Mouse (Mus musculus) thymus, adult 18-20 months (tissue): Measurements from ENCODE around the gene Pfkfb4.

Source experiments
- DNase-seq, 2 experiments: peaks; one replicate each; pipeline ENCODE4 v3.0.0; 2022; ENCODE audit warnings: mixed read lengths in 2 of 2

The Pfkfb4 gene

DNA sequence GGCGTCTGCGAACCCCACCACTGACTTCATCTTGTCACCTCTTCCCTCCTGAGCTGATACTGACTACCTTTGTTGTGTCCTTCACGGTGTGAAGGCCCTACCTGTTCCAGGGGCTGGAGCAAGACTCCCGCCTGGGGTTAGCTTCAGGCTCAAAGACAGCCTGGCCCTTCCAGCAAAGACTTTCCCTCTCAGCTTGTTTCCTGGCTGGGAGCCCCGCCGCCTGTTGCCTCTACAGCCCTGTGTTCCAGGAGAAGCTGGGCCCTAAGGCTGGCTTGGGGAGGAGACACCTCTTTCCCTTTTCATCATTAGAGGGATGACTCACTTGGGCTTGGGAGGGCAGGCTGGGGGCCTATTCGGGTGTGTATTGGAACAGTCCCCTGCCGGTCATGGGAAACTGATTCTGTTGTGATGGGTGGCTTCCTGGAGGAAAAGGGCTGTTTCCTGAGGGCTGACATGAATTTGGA lies 47.4 kb downstream of the Pfkfb4 start:
- DNase-seq, result no peak

DNA sequence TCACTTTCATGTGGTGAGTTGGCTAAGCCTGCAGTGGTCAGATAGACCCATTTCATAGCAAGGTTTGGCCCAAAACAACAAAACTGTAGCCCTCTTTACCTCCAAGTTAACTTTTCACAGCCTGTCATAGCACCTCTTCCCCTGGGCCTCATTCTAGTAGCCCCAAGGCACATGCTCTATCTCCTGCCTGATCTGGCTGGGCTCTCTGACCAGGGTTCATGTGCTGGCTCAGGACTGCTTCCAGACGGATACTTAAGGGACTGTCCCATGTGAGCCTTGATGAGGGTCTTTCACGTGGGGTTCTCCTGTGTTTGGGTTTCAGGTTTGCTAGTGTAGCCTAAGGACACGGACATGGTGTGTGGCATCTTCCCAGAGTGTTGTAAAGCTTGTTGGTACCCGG lies 48.1 kb downstream of the Pfkfb4 start:
- no peak for DNase-seq

DNA sequence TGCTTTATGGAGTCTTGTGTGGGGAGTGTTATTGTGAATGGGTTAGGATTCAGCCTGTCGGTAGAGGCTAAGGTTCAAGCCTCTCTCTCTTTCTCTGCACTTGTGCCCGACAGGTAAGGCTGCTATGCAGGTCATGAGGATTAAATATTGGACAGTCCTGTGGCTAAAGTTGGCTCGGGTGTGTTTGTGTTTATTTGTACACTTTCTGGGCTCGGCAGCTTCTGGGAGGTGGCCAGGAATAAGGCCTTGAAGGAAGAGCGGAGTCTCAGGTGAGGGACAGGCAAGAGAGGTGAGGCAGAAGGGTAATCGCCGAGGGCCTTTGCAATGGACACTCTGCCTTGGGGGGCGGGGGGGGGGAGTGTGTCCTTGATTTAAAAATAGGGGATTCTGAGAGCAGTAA lies 48.6 kb downstream of the Pfkfb4 start:
- no peak for DNase-seq

DNA sequence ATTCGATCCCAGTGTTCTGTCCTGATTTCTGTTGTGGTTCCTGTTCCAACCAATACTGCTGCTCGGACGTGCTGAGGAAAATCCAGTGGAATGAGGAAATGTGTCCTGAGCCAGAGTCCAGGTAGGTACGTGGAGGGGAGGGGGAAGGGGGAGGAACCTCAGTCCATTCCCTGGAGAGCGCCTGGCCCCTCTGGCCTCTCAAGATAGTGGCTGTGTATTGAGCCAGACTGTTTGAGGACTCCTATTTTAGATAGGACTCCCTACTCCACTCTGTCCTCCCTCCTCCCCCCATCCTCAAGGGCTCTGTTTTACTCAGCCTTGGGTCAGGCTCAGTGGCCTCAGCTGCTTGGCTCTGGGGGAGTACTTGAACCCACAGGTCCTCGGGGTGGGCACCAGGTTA lies 49.3 kb downstream of the Pfkfb4 start:
- no peak for DNase-seq

DNA sequence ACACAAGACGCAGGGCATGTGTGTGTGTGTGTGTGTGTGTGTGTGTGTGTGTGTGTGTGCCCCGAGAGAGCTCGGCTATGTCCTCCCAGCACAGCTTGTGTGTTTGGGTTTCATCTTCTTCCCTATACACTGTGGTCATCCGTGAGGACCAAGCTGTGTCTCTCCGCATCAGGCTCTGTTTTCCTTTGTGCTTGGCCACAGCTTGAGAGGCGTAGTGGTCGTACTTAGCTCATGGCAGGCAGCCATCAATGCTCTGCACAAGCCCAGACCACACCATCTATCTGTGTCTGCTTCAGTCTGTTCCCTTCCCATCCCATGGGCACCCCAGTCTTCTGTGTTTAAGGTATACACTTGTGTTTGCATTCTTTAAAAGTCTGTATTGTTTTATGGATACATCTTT lies 49.8 kb downstream of the Pfkfb4 start:
- no peak for DNase-seq

DNA sequence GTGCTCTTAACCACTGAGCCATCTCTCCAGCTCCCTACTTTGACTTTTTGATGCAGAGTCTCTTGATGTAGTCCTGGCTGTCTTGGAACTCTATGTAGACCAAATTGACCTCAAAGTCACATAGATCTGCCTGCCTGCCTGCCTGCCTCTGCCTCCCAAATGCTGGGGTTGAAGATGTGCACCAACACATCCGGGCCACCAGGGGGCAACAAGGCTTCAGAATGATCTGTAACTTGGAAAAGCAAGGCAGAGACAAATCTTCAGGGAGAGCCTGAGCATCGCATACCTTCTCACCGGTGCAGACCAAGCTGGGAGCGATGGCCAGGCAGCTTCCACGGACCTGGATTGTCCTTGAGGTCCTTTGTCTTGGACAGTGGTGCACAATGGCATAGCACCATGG lies 54.7 kb downstream of the Pfkfb4 start:
- DNase-seq, result peak; percentile 62 to 70

DNA sequence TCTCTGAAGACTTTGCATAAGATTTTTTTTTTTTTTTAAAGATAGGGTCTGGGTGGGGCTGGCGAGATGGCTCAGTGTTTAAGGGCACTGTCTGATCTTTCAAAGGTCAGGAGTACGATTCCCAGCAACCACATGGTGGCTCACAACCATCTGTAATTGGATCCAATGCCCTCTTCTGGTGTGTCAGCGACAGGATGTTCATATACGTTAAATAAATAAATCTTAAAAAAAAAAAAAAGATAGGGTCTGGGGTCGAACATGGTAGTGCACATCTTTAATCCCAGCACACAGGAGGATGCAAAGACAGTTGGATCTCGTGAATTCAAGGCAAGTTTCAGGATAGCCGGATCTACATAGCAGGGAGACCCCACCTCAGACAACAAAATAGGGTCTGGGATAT lies 57.7 kb downstream of the Pfkfb4 start:
- DNase-seq, result no peak

DNA sequence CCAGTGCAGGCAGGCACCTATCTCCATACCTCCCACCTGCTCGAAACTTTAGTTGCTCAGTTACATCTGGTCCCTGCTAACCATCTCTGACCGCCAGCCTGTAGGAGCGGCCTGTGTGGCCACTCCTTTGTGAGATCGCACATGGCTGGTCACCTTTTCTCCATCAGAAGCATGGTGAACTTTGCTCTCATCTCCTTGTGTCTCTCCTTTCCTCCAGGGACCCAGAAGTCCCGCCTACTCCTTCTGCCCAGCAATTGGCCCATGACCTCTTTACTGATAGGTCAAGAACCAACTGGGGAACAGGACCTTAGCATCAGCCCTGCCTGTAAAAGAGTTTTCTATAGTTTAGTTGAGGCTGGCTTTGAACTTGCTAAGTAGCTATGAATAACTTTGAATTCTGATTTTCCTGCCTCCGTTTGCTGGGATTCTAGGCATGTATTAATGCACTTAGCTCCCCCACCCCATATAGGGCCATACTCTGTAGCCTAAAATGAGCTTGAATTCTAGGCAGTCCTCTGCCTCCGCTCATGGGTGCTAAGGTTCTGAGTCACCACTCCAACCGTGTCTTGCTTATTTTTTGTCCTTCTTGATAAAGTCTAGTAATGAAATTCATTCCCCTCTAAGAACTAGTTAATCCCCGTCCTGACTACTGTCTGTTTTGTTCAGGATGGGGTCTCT lies 58.6 kb downstream of the Pfkfb4 start:
- DNase-seq, result no peak

DNA sequence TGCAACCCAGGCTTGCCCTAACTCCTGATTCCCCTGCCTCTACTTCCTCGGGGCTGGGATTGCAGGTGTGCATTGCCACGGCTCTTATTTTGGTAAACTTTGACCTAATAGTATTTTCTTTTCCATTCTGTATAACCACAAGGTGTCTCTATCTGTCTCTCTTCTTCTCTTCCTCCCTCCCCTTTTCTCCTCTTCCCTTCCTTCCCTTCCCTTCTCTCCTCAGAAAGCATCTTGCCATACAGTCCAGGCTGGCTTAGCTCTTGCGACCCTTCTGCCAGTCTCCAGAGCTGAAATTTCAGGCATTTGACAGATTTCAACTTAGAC lies 59.1 kb downstream of the Pfkfb4 start:
- DNase-seq, result no peak

DNA sequence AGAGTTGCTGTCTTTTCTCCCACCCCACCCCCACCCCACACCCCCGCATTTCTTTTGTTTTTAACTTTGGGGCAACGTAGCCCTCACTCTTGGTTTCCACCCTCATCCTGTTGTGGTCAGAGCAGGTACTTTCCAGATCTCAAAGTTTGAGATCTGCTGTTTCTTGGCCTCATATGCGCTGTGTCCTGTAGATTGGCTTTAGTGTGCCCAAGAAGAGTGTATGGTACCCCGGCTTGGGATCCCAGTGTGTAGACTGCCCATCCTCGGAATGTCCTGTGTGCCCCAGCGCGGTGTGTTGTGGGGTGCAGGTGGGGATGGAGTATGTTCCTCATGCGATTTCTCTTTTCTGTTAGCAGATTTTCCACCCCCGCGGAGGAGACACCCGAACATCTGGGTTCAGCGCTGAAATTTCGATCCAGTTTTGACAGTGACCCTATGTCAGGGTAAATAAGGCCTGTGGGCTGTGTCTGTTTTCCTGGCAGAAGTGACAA lies 59.5 kb downstream of the Pfkfb4 start:
- DNase-seq, result peak in 1 of 2 experiments; percentile 44

DNA sequence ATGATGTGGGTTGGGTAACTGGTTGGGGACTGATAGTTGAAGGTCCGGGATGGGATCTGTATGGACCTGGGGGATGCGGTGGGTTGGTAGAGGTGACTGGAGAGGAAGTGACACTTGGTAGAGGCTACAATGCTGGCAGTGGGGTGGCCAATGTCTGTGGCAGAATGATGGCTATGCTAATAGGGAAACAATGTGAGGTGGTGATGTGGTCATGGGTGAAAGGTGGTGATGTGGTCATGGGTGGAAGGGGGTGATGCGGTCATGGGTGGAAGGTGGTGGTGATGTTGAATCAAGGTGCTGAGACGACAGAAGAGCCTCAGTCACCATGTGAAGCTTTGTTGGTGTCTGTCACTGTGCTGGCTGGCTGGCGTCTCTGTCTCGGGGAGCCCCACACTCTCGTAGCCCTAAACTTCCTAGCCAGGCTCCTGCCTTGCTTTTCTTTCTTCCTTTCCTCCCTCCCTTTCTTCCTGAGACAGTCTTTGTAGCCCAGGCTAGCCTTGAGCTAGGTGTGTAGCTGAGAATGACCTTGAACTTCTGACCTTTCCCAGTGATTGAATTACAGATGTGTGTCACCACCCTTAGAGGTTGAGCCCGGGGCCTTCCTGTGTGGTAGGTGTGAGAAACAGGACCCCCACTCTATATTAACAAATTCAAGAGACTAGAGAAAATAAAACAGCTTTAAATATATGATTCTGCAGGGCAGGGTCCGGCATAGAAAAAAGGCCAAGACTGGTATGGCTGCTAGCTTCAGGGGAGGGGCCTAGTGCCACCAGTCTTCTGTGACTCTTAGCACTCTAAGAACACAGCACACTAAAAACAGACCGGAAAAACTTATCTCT lies 60.3 kb downstream of the Pfkfb4 start:
- peak in 1 of 2 experiments; percentile 30 for DNase-seq

DNA sequence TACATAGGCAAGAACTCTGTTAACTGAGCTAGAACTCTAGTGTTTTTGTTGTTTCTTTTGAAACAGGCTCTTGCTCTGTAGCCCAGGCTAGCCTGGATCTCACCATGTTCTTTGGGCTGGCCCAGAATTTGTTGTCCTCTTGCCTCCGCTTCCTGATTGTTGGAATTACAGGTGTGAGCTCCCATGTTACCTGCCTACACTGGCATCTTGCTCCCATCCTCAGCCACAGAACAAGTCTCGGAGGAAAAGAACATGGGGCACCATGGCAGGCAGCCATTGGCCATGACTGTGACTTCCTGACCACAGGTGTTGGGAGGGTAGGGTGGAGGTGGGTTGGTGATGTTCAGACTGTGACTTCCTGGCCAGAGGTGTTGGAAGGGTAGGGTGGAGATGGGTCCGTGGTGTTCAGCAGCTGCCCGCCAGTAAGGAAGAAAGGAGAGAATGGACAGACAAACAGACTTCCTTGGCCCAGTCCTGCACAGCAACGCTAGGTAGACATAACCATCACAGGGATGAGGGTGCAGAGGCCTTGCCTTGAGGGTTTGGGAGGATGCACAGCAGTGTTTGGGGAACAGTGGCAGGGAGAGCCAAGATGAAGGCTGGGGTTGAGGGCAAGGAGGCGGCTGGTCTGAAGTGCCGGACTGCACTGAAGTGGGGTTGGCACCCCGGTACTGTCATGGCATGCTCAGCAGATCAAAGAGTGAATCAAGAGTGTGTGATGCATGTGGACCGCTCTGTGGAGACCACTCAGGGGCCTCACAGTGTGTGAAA lies 61.1 kb downstream of the Pfkfb4 start:
- peak in 1 of 2 experiments; percentile 50 for DNase-seq

DNA sequence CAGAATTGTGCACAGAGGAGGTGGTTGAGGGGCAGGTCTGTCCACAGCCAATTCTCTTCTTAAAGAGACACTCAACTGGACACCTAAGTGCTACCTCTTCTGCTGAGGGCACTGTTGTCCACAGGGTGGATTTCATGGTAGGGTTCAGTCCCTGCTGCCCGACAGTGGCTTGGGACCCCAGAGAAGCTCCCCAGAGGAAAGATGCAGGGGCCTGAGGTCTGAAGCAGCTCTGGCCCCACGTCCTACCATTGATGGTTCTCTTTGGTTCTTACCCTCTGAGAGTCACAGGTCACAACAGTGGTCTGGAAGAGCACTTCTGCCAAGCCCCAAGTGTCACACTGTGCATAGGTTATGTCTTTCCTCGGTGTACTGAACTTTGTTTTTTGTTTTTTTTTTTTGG lies 61.8 kb downstream of the Pfkfb4 start:
- no peak for DNase-seq

DNA sequence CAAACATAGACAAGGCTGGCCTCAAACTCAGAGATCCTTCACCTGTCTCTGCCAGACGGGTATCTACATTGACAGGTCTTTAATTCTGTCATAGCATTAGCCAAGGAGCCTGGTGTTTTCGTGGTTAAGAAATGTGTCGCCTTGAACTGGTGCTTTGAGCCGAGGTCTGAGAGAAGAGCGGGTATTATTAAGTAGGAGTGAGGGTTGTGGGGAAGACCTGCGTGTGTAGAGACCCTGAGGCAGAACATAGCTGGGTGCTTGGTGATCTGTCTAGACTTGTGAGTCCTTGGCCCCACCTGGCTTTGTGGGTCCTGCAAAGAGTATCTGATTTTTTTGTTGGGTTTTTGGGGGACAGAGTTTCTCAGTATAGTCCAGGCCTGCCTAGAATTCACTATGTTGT lies 62.3 kb downstream of the Pfkfb4 start:
- DNase-seq, result no peak

DNA sequence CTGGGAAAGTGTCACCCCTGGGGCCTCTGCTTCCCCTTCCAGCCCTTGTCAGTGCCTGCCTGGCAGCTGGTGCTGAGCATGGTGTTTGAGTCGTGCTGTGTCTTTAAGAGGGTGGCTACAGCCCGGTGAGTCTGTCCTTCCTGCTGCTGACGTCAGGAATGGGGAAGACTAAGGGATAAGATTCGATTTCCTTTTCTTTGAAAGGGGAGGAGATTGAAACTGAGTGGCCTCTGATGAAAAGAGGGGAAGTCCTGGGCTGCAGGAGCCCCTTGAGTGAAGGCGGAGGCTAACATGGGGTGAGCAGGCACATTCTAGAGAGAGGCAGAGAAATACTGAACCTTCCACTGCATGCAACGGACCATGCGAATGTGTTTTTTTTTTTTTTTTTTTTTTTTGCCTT lies 63.1 kb downstream of the Pfkfb4 start:
- DNase-seq, result peak; percentile 46 to 69

DNA sequence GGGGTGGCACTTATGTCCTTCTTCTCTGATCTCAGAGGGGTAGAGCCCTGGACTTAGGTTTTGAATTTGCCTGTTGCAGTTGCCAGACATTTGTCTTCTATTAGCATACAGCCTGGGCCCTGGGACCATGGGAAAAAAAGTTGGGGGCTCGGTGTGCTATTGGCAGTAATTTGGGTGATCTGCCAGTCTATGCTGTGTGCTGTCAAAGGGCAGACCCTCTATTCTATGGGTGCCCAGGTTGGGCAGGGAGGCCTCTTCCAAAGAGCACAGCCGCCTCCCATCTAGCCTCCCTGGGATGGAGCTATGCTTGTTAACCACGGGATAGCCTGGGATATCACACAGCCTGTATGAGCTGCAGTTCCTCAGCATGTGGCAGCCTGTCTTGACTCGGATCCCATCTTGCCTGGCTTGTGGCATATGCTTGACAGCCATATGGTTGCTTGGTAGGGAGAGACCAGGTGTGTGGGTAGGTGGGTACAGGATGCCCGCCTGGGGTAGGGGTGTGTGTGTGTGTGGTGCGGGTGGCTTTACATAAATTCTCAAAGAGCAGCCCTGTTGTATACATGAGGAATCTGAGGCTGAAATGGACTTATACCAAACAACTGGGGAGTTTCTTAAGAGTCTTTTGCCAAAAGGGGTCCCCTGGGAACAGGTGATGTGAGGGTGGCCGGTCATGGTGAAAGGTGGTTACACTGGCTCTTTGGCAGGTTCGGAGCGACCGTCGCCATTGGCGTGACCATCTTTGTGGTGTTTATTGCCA lies 63.9 kb downstream of the Pfkfb4 start:
- no peak for DNase-seq

DNA sequence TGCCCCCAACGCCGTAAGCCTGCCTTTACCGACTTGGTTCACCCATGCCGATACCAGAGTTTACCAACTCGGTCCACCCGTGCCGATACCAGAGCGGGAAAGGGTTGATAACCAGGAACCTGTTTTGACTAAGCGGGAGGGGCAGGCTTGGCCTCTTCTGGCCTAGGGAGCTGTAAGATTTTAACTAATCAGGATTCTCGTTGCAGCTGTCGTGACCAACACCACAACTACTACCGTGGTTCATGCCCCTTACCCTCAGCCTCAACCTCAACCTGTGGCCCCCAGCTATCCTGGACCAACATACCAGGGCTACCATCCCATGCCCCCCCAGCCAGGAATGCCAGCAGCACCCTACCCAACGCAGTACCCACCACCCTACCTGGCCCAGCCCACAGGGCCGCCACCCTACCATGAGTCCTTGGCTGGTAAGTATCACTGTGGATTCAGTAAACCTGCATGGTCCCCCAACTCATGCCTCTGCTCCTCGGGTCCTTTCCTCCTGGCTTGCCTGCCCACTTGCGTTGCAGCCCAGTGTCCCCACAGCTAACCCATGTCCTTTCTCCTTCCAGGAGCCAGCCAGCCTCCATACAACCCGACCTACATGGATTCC lies 64.6 kb downstream of the Pfkfb4 start:
- no peak for DNase-seq

DNA sequence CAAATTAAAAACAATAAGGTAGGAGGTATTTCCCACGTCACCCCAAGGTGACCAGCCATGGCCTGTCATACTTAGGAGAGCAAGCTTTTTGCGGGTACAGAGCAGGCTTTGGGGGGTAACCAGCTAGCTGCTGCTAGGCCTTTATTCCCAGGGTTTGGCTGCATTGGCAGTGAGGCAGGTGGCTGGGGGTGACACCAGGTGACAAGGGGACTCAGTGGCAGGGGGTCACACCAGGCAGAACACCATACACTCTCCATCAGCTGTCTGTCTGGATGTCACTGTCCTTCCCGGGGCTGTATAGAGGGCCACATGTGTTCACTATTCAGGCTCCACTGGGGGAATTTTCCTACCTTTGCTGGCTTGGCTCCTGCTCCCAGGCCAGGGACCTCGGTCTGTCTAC lies 65.3 kb downstream of the Pfkfb4 start:
- DNase-seq, result no peak

DNA sequence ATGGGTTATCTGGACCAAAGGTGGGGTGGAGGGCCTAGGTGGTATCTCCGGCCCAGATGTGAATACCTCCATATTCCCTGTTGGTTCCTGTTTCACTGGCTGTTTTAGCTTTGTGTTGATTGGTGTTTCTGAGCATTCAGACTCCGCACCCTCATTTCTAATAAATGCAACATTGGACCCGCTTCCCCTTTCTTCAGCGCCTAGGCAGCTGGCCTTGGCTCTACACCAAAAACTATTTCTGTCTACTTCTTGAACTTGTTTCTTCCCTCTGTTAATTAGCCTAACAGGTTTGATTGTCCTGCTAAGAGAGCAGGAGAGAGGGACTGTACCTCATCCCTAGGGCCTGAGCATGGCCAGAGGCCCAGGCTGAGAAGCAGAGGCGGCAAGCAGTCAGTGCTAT lies 66.0 kb downstream of the Pfkfb4 start:
- no peak for DNase-seq

DNA sequence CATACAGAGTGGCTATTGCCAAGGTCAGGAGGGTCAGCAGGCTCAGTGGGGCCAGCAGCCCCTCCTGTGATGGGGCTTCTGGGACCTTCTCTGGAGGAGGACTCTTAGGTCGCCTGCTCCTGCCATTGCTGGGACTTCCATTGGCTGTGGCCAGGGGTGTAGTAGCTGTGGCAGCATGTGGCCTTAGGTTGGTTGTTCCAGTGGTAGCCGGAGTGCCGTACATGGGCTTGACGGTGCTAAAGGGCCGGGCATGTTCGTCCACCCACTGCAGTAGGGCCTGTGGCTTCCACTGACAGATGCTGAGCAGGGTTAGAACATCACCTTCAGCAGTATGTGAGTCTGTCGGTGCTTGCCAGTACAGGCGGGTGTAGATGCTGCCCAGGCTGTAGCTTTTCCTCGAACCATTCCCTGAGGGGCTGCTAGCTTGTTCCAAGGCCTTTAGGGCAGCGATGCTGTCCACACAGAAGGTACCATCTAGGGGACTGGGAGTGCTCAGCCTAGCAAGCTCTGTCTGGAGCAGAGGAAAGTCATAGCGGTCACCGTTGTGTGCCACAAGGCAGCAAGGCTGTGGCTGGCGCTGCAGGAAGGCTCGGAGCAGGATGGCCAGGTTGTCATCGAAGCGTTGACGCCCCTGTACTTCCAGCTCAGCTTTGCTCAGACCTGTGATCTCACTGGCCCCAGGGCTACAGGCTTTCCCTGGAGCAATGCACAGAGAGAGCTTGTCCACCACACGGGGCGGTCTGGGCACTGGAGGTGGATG lies 66.6 kb downstream of the Pfkfb4 start:
- no peak for DNase-seq

DNA sequence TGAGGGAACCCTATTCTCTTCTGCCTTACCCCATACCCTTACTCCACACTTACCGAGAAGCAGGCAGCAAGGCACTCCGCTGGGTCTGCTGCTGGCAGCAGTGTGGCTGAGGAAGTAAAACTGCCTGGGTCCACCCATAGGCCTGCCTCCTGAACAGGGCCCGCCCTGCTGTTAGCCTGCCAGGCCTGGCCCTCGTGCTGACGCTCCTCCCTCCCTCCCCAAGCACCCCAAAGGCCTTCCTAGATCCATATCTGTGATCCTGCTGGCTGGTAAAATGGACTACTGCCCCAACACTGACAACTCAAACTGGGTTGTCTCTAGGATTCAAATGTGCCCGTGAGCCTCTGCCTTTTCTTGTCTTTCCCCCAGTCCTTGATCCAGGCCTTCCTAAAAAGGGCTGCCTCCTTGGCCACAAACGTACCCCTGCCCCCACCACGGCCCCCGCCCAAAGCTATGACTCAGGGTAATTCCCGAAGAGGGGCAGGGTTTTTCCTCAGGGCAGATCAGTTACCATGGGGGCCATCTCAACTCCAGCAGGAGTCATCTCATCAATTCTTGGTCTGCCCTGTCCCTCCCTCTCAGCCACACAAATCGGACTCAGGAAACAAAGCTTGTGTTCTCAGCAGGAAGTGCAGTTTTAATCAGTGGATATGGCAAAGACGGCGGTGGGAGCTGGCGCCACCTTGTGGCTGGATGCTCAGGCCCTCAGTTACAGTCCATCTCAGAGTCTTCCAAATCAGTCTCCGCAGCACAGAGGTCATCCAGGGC lies 67.7 kb downstream of the Pfkfb4 start, which contains the start of gene Trex1:
Gene Trex1 (minus strand): TSS at position 599 of the 768 bp plus-strand sequence.
- DNase-seq, result peak; percentile 74 to 77
